Mouse (Mus musculus) cerebellum, adult 9-11 months (tissue): ENCODE measurements at regions not wholly inside any gene's neighbourhood (a gene's known extent, or its start where the extent isn't known, plus 50 kb on each side); places are given as distances from the start of the nearest gene placed in this dataset.

Experiments
- DNase-seq: peaks from one replicate; pipeline ENCODE4 v3.0.0; 2022

DNA sequence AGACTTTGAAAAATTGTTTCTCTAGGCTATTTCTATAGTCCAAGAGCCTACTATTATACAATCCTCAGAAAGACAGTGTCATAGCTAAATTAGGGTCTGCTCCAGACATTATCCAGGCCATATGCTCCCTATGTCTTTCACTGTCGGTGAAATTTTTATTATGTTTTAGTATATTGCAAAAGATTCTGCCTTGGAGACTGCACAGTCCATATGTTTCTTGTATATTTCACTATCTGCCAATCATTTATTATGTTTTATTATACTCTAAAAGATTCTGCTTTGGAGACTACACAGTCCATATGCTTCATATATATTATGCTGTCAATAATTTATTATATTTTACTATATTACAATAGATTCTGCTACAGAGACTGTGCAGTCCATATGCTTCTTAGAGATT is 564.3 kb upstream of the 4931417E11Rik start:
- no peak for DNase-seq

- DNase-seq, result no peak
Measured at GRCm38 (mm10) chr6:74017107-74017506, 547.6 kb upstream of the 4931417E11Rik start.

DNA sequence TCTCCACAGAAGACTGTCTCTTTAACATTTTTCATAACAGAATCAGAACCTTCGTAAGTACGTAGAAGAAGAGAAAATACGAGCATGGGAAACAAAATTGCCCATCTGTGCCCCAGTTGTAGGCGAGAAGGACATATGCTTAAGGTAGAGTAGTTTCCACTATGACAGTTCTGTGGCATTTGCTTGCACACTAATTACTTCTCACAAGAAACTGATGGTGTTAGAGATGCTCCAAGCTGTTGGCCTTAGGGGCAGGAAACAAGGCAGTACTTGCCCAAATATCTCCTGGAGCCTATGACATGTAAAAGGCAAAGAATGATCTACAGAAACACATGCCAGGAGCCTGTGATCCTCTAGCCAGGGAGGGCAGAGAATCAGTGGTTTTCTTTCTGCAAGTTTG is 512.3 kb upstream of the 4931417E11Rik start:
- no peak for DNase-seq

- no peak for DNase-seq
Measured at GRCm38 (mm10) chr6:73949934-73950293, 480.4 kb upstream of the 4931417E11Rik start.

DNA sequence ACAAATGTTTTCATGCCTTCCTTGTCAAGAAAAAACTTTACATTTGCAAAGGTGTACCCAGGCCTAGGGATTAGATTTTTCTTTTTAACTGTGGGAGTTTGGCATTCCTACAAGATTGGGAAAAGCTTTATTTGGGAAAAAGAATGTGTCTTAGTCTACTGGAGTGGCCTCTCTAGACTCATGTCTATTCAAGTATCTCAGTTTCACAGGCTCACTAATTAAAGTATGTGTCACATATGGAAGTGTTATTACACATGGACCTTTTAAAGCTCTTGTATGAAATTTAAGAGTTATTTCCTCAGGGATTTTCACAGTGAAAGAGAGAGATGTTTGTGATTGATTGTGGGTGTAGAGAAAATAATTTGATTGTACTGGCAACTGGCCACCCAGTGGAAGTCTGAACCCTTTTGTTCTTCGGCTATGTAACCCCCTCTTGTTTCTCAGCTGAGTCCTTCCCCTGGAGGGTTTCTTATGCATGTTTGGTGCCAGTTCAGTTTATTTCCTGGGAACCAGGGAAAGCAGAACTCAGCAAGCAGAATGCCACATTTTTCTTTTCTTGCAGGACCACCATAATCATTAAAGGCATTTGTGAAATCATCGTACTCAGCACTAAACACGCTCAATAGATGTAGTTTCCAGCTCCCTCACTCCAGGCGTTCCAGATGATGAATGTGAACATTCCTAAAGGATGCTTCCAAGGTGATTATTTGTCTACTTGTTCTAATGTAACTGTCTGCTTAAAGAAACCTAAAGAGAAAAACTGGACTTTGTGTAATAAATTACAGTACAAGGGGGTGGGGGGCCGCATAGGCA is 479.9 kb upstream of the 4931417E11Rik start:
- no peak for DNase-seq

DNA sequence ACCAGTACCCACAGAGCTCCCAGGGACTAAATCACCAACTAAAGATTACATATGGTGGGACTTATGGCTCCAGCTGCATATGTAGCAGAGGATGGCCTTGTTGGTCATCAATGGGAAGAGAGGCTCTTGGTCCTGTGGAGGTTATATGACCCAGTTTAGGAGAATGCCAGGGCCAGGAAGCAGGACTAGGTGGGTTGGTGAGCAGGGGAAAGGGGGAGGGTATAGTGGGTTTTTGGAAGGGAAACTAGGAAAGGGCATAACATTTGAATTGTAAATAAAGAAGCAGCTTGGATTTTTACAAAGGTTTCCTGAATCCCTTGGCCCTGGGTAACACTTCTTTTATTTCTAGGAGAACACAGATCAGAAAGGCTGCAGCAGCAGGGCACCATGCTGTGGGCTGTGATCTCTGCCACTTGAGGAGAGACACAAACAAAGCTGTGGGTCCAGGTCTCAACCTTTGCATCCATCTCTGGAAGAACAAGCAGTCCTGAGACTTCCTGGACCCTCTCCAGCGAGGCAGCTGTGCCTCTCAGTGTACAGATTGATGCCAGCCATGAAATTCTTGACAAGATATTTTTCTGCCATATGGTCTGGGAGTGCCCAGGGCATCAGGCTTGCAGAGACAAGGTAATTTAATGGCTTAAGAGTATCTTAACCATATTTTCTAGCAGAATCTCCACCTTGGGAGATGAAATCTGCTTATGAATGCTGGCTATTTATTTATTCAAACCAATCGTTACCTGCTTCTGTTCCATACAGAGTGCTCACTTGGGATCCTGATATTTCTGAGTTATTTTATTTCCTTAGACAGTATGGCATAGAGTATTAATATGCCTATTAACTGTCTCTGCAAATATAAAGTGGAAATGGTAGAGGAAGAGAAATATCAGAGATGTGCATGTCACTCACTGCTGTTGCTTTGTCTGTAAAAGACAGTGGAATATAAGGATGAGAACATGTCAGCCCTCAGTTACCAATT is 444.2 kb upstream of the 4931417E11Rik start:
- DNase-seq, result peak; percentile 93

DNA sequence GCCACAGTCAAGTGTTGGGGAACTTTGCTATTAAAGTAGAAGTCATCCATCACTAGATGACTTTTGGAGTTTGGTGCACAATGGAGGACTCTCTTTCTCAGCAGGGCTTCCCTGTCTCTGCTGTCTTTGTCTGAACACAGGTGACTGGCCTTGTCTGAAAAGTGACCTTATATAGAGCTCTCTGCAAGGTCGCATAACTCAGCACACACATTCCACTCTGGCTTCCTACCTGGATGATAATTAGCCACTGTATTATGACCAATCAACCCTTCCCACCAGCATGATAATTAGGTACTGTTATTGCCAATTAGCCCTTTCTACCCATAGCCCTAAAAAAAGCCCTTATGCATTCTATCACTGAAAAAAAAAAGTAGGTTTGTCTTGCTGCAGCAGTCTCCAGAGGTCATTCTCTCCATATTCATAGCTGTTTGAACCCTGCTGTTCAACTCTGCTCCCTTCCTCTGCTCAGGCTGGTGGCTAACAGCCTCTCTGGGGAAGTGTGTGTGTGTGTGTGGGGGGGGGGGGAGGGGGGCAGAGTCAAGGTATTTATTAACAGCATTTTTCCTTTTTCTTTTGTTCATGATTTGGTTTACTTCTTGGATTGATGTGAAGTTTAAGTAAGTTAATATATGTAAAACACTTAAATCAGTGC is 419.8 kb upstream of the 4931417E11Rik start:
- no peak for DNase-seq

DNA sequence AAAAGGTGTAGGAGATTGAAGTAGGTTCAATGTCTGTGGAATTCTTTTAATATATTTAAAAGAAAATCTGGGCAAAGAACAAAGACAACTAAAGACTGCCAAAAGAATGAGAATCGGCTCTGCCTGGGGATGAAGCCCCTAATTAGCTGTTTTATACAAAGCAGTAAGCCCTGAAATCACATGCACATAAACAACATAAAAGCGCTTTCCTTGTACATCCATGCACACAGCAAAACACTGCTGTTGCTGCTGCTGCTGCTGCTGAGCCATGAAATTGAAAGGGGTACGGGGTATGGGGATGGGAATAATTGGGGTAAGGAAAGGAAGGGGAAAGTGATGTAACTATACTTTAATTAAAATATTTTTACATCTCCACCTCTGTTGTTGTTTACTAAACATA is 409.2 kb upstream of the 4931417E11Rik start:
- no peak for DNase-seq

DNA sequence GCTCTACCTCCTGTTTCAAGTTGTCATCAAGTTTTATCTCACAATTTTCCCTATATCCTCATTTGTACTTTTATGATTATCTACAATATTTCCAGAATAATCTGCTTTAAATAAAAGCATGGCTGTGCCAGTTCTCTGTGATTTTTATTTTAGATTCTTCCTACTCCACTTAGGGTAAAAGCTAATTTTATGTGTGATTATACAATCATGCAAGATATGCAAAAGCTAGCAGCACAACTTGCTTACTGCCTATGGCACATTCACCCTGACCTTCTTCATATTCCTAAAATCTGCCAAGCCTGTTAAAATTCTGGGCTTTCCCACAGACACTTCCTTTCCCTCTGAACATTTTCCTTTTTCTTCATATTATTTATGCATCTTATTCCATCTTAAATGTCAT is 399.2 kb upstream of the 4931417E11Rik start:
- DNase-seq, result no peak
